ENCODE assay signal across 8 mouse cellular contexts in the genomic region with DNA sequence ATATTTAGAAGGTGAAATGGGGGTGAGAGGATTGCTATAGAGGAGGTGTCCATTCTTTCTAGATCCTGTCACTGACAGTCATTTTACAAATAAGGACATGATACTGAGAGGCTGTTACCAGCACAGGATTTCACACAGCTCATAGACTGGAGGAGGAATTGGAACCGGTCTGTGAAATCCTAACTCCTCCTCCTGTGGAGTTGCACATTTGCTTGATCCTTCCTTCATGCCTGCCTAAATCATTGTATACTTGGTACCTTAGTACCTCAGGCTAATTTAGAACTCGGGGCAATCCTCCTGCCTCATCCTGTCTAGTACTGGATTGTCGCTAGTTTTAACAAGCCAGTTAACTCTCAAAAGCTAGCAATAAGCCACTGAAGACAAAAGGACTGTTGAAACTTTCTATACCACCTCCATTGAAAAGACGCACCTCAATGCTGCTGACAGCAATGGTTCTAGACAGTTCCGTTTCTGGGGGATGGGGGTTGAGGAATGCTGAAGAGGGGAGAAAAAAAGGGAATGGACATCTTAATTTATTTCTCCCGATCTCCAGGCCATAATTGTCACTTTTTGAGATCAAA. TPM values are rescaled to one million over a fixed set of nuclear protein-coding genes. Genes with fewer than 3 reads are reported as not detected.
DNase-seq lines count a peak whose midpoint lies in the region; ATAC-seq lines count a peak whose summit lies in the region.

No protein-coding gene starts in this region.

- peaks cover 26% of the 10 kb centered on the region for H3K27me3 ChIP-seq in neural tube, embryonic 11.5 days (ENCODE audit: control insufficient read depth, insufficient read depth, low read length)
- peaks cover 43% of the 10 kb centered on the region for H3K27me3 ChIP-seq in erythroblast, embryonic 14.5 days (ENCODE audit: control insufficient read depth)
- peaks cover 32% of the 10 kb centered on the region for H3K27me3 ChIP-seq in limb, embryonic 12.5 days
- peaks cover 11% of the 10 kb centered on the region for H3K27me3 ChIP-seq in stomach, embryonic 14.5 days (ENCODE audit: control insufficient read depth, insufficient read depth, low read length)

- WGBS in neural tube, embryonic 11.5 days, result 6% methylated on average over 6 of the region's 6 CpGs
- WGBS in limb, embryonic 12.5 days, result 7% methylated on average over 6 of the region's 6 CpGs
- WGBS in stomach, embryonic 14.5 days, result 6% methylated on average over 6 of the region's 6 CpGs

- H3K9me3 ChIP-seq in neural tube, embryonic 11.5 days (ENCODE audit: control insufficient read depth, low read length), result no peaks in the 10 kb centered on the region
- peaks cover 7% of the 10 kb centered on the region; the same call in 1 of the 2 replicates for H3K9me3 ChIP-seq in erythroblast, embryonic 14.5 days (ENCODE audit: control insufficient read depth, low read length)
- H3K9me3 ChIP-seq in limb, embryonic 12.5 days, result no peaks in the 10 kb centered on the region
- H3K9me3 ChIP-seq in stomach, embryonic 14.5 days (ENCODE audit: control insufficient read depth, low read depth, low read length), result no peaks in the 10 kb centered on the region

- DNase-seq in neural tube, embryonic 11.5 days (ENCODE audit: low spot score), result peak; percentile 26
- DNase-seq in neural tube, embryonic 10.5 days (ENCODE audit: extremely low spot score, low spot score), result no peak
- DNase-seq in right cerebral cortex, postnatal 14 days, result no peak
- no peak for DNase-seq in adrenal gland, adult (ENCODE audit: inconsistent age in 2 of 2, low spot score in 1 of 2)
- no peak for DNase-seq in testis, postnatal 14 days (ENCODE audit: low spot score)

- H3K36me3 ChIP-seq in neural tube, embryonic 11.5 days (ENCODE audit: control insufficient read depth, insufficient read depth, low read length), result no peaks in the 10 kb centered on the region
- H3K36me3 ChIP-seq in erythroblast, embryonic 14.5 days (ENCODE audit: control insufficient read depth), result peaks cover 11% of the 10 kb centered on the region
- no peaks in the 10 kb centered on the region for H3K36me3 ChIP-seq in limb, embryonic 12.5 days
- no peaks in the 10 kb centered on the region; the same call in 1 of the 2 replicates for H3K36me3 ChIP-seq in stomach, embryonic 14.5 days (ENCODE audit: control insufficient read depth, insufficient read depth, low read length)

- peak overlapping the region; percentile 87 for H3K4me3 ChIP-seq in neural tube, embryonic 11.5 days (ENCODE audit: low read depth, low read length)
- H3K4me3 ChIP-seq in erythroblast, embryonic 14.5 days (replicated peaks), result peak overlapping the region; percentile 78
- peak overlapping the region; percentile 83 for H3K4me3 ChIP-seq in limb, embryonic 12.5 days (replicated peaks)
- peak overlapping the region; percentile 70 for H3K4me3 ChIP-seq in stomach, embryonic 14.5 days (ENCODE audit: low read depth, low read length)

- peak overlapping the region; percentile 87 for H3K4me2 ChIP-seq in neural tube, embryonic 11.5 days (ENCODE audit: low read depth)
- H3K4me2 ChIP-seq in limb, embryonic 12.5 days, result peak overlapping the region; percentile 78
- peak overlapping the region; percentile 74 for H3K4me2 ChIP-seq in stomach, embryonic 14.5 days (replicated peaks; ENCODE audit: low read depth, low read length)

- H3K9ac ChIP-seq in neural tube, embryonic 11.5 days (ENCODE audit: low read length), result peak overlapping the region; percentile 82
- H3K9ac ChIP-seq in limb, embryonic 12.5 days (replicated peaks), result peak overlapping the region; percentile 89
- peak overlapping the region; percentile 71 for H3K9ac ChIP-seq in stomach, embryonic 14.5 days (replicated peaks; ENCODE audit: low read depth, low read length)

- peaks cover 12% of the 10 kb centered on the region; the same call in 1 of the 2 replicates for H3K4me1 ChIP-seq in neural tube, embryonic 11.5 days (ENCODE audit: control insufficient read depth, insufficient read depth, low read length)
- H3K4me1 ChIP-seq in erythroblast, embryonic 14.5 days (ENCODE audit: control insufficient read depth), result peaks cover 52% of the 10 kb centered on the region
- peaks cover 34% of the 10 kb centered on the region for H3K4me1 ChIP-seq in limb, embryonic 12.5 days (replicated peaks)
- peaks cover 18% of the 10 kb centered on the region; the same call in 1 of the 2 replicates for H3K4me1 ChIP-seq in stomach, embryonic 14.5 days (ENCODE audit: control insufficient read depth, insufficient read depth, low read length)

- H3K27ac ChIP-seq in neural tube, embryonic 11.5 days (ENCODE audit: low read depth, low read length), result no peak overlapping the region
- H3K27ac ChIP-seq in limb, embryonic 12.5 days, result 0 out of 2 replicates have a peak overlapping the region, but pooled peaks have one; percentile 37
- peak overlapping the region; percentile 75 for H3K27ac ChIP-seq in stomach, embryonic 14.5 days (ENCODE audit: low read length)

- ATAC-seq in neural tube, embryonic 11.5 days (ENCODE audit: insufficient read depth, low FRiP score, low TSS enrichment), result peak; percentile 32; the same call in 1 of the 2 replicates
- ATAC-seq in limb, embryonic 12.5 days (ENCODE audit: insufficient number of reproducible peaks, insufficient read depth, low FRiP score, low TSS enrichment, low read depth), result no peak
- peak; percentile 16; the same call in 1 of the 2 replicates for ATAC-seq in stomach, embryonic 14.5 days (ENCODE audit: insufficient number of reproducible peaks, insufficient read depth, low FRiP score, low read depth)

RNA-seq across cellular contexts. Expression of a gene that starts 0.6 kb away (rescaled TPM):
- 114 and 125 TPM in 2 replicates for polyA plus RNA-seq in neural tube, embryonic 11.5 days (2014; fragmentation: Nextera tagmentation; extraction: Ambion mirVana)
- polyA plus RNA-seq in erythroblast, embryonic 14.5 days (2012), result 27.2 and 36.9 TPM in 2 replicates
- polyA plus RNA-seq in limb, embryonic 12.5 days (2016; fragmentation: Nextera tagmentation; extraction: Ambion mirVana), result 102 and 104 TPM in 2 replicates
- 70.4 and 73.9 TPM in 2 replicates for polyA plus RNA-seq in stomach, embryonic 14.5 days (2014; fragmentation: Nextera tagmentation; extraction: Ambion mirVana)

RNA-seq across cellular contexts. Expression of a gene that starts 8.9 kb away (rescaled TPM):
- polyA plus RNA-seq in neural tube, embryonic 11.5 days (2014; fragmentation: Nextera tagmentation; extraction: Ambion mirVana), result 1.4 and 1.5 TPM in 2 replicates
- not detected in 2 replicates for polyA plus RNA-seq in erythroblast, embryonic 14.5 days (2012)
- polyA plus RNA-seq in limb, embryonic 12.5 days (2016; fragmentation: Nextera tagmentation; extraction: Ambion mirVana), result 1.8 and 3.0 TPM in 2 replicates
- polyA plus RNA-seq in stomach, embryonic 14.5 days (2014; fragmentation: Nextera tagmentation; extraction: Ambion mirVana), result 0.77 and 1.2 TPM in 2 replicates

RNA-seq across cellular contexts. Expression of a gene that starts 8.9 kb away (rescaled TPM):
- polyA plus RNA-seq in neural tube, embryonic 11.5 days (2014; fragmentation: Nextera tagmentation; extraction: Ambion mirVana), result 12.2 and 14.5 TPM in 2 replicates
- 0.01 and 0.02 TPM in 2 replicates for polyA plus RNA-seq in erythroblast, embryonic 14.5 days (2012)
- 10.2 and 10.4 TPM in 2 replicates for polyA plus RNA-seq in limb, embryonic 12.5 days (2016; fragmentation: Nextera tagmentation; extraction: Ambion mirVana)
- polyA plus RNA-seq in stomach, embryonic 14.5 days (2014; fragmentation: Nextera tagmentation; extraction: Ambion mirVana), result 5.3 and 5.8 TPM in 2 replicates

RNA-seq across cellular contexts. Expression of a gene that starts 29.9 kb away (rescaled TPM):
- 20.6 and 22.1 TPM in 2 replicates for polyA plus RNA-seq in neural tube, embryonic 11.5 days (2014; fragmentation: Nextera tagmentation; extraction: Ambion mirVana)
- 0.26 and 0.39 TPM in 2 replicates for polyA plus RNA-seq in erythroblast, embryonic 14.5 days (2012)
- polyA plus RNA-seq in limb, embryonic 12.5 days (2016; fragmentation: Nextera tagmentation; extraction: Ambion mirVana), result 62.0 and 62.6 TPM in 2 replicates
- 18.8 and 19.2 TPM in 2 replicates for polyA plus RNA-seq in stomach, embryonic 14.5 days (2014; fragmentation: Nextera tagmentation; extraction: Ambion mirVana)

RNA-seq across cellular contexts. Expression of a gene that starts 39.9 kb away (rescaled TPM):
- polyA plus RNA-seq in neural tube, embryonic 11.5 days (2014; fragmentation: Nextera tagmentation; extraction: Ambion mirVana), result 19.8 and 23.4 TPM in 2 replicates
- 26.4 TPM in 2 replicates for polyA plus RNA-seq in erythroblast, embryonic 14.5 days (2012)
- polyA plus RNA-seq in limb, embryonic 12.5 days (2016; fragmentation: Nextera tagmentation; extraction: Ambion mirVana), result 17.6 and 19.2 TPM in 2 replicates
- polyA plus RNA-seq in stomach, embryonic 14.5 days (2014; fragmentation: Nextera tagmentation; extraction: Ambion mirVana), result 13.6 and 16.5 TPM in 2 replicates
